Mouse (Mus musculus) urinary bladder, postnatal 4 days (tissue): ENCODE measurements at regions not wholly inside any gene's neighbourhood (a gene's known extent, or its start where the extent isn't known, plus 50 kb on each side); places are given as distances from the start of the nearest gene placed in this dataset.

Source experiments
- DNase-seq, 2 experiments: peaks; one replicate each; pipeline ENCODE4 v3.0.0; 2021 to 2022; ENCODE audit warnings: low spot score in 2 of 2

- no peak for DNase-seq
Observed at GRCm38 (mm10) chr13:107879535-107879934, 164.7 kb upstream of the Smim15 start.

GRCm38 (mm10) chr13:107878980-107879379, 165.3 kb upstream of the Smim15 start:
- DNase-seq: no peak

GRCm38 (mm10) chr13:107873244-107873667, 171.0 kb upstream of the Smim15 start:
- no peak for DNase-seq

DNA sequence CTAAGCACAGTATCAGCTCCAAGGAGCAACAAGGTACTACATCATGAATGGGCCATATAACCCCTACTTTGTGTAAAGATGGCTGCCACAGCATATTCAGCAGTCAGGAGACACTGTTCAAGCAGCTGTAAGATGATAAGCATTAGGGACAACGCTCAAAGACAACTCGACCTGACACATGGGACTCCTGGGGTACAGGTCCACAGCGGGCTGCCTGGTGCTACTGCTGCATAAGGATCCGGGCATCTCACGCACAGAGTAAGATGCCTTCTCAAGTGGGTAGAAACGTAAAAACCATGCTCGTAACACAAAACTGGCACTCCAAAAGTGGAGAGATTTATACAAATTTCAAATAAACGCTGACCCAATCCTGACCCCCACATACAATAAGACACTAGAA, 171.7 kb upstream of the Smim15 start:
- DNase-seq: no peak

DNA sequence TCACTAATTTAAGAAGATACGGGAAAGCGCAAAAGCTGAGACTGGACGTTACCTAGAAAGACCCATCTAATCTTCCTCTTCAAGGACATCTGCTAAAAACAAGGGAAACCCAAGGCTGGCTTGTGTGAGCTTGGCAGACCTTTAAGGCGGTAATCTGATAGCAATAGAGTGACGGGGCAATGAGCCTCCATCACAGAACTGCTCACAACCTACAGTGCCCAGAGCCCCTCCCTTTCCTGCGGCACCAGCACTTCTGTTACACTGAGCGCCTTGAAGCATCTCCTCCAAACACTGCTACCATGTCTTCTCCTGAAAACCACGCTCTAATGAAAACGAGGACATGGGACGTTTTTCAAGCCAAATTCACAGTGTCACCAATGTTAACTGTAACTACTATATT, 172.1 kb upstream of the Smim15 start:
- DNase-seq: no peak

DNA sequence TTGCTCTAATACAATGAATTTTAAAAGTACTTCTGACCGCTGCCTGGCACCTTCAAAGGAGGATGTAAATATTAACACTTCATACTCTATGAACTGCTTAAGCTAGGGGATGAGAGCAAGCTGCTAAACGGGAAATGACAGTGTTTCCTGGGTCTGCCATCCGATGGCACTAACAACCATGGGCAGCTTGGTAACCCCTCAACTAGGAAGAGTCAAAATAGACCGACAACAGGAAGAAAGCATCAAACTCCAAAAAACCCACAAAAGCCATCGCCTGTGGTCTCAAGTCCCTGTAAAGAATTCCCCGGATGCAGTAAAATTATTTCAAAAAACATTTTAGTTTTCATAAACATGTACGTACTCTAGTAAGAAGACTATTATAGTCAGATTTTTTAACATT, 175.3 kb upstream of the Smim15 start:
- no peak for DNase-seq

GRCm38 (mm10) chr13:107866825-107867224, 177.4 kb upstream of the Smim15 start:
- no peak for DNase-seq

- DNase-seq: no peak
Observed at GRCm38 (mm10) chr13:107862793-107863654, 181.2 kb upstream of the Smim15 start.

- DNase-seq: no peak
Observed at GRCm38 (mm10) chr13:107861384-107862134, 182.7 kb upstream of the Smim15 start.

DNA sequence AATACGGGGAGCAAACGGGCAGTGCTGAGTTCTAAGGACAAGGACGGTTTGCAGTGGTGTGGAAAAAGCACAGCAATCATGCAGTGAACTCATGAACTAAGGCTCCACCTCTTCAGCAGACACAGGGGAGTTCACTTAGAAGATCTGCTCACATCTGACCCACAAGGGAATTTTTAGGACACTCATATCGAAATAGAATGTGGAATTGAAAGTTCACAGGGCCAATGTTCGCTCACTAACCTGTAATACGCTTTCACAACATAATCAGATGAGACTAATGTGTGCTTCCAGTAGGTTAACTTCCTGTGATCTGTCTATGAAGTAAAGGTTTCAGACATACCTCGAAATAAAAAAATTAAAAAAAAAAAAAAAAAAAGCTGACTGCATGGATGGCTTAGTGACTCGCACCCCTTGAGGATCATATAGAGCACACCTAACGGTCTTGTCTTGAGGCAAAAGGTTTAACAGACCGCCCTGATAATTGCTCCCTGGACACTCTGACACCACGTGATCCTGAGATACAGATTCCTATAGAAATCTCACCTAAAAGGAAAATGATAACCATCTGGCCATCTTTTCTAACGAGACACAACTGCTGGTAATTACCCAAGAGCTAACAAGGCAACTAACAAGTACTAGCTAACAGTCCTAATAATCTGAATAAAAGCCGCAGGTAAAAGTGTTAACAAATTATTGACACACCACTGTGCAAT, 187.0 kb upstream of the Smim15 start:
- DNase-seq: no peak

GRCm38 (mm10) chr13:107850907-107851560, 193.2 kb upstream of the Smim15 start:
- DNase-seq: no peak

- DNase-seq: no peak
Observed at GRCm38 (mm10) chr13:107848871-107849270, 195.4 kb upstream of the Smim15 start.

GRCm38 (mm10) chr13:107847179-107848012, 196.8 kb upstream of the Smim15 start:
- no peak for DNase-seq

- no peak for DNase-seq
Observed at GRCm38 (mm10) chr13:107846621-107847178, 197.5 kb upstream of the Smim15 start.

GRCm38 (mm10) chr13:107845838-107846237, 198.4 kb upstream of the Smim15 start:
- DNase-seq: no peak

DNA sequence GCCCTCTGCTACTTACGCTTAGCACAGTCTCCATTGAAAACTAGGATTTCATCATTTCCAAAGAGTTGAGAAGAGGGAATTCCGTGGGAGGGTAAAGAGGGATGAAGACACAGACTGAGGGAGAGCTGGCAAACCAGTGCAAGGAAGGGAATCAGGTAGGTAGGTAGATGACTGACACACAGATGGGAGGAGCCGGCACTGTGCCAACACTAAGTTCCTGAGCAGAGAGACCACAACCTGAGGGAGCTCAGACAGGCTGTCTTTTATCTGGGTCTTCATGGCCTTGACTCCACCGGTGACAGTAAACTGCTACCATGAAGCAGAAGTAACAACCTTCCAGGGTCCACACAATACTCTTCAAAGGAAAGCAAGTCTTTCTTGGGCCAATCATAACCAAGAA, 200.2 kb upstream of the Smim15 start:
- no peak for DNase-seq

- DNase-seq: no peak
Observed at GRCm38 (mm10) chr13:107838126-107838715, 206.0 kb upstream of the Smim15 start.

- DNase-seq: no peak
Observed at GRCm38 (mm10) chr13:107837206-107837952, 206.9 kb upstream of the Smim15 start.

DNA sequence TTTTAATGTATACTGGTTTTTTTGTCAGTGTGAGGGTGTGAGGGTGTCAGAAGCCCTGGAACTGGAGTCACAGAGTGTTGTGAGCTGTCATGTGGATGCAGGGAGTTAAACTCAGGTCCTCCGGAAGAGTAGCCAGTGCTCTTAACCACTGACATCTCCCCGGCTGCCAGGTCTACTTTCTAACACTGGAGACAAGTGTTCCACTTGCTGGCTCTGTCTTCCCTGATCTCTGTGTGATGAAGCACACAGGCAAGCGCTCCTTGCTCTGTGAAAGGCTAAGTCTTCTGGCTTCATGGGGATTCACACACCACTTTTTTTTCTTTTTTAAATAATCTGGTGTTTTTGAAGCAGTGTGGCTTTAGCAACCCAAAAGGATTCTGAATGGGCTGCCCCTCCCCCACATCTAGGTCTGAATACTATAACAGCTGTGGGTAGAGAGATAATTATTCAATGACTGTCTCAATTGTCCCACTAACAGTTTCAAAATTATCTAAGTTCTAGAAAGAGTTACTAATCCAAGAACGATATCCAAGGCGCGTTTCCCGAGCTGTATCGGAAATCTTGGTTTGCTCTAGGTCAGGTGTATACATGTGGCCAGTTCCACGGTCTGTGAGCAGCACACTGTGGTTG, 208.4 kb upstream of the Smim15 start:
- DNase-seq: no peak
